Mouse (Mus musculus): ENCODE results near the gene Bbs2. TPM values are rescaled to one million over a fixed set of nuclear protein-coding genes. Genes with fewer than 3 reads are reported as not detected.
"Not testable (repeated sequence)": the region's sequence is repeated elsewhere in the genome, so short reads cannot be mapped to it uniquely, and the experiment has no call there.

Gene Bbs2
- polyA plus RNA-seq, 1 experiment from 2014 or later = 13.3 TPM

GRCm38 (mm10) chr8:94087964-94088363, 10.8 kb downstream of the Bbs2 start:
- WGBS = 87% methylated on average over 9 of the region's 9 CpGs
- Histone ChIP-seq H3K4me1 (no peaks in the 10 kb centered on the region), H3K27me3 (ENCODE audit: low read depth, poor library complexity, severe bottlenecking) (no peaks in the 10 kb centered on the region), H3K9me3 (replicated peaks) (no peaks in the 10 kb centered on the region), H3K36me3 (peaks cover 6% of the 10 kb centered on the region), H3K27ac (no peak overlapping the region), H3K4me3 (no peak overlapping the region)
- no peak for DNase-seq (ENCODE audit: low spot score)

GRCm38 (mm10) chr8:94076461-94077192, 22.1 kb downstream of the Bbs2 start:
- Histone ChIP-seq H3K4me1 (no peaks in the 10 kb centered on the region), H3K4me3 (no peak overlapping the region), H3K36me3 (no peaks in the 10 kb centered on the region), H3K9me3 (replicated peaks) (no peaks in the 10 kb centered on the region), H3K27me3 (ENCODE audit: low read depth, poor library complexity, severe bottlenecking) (no peaks in the 10 kb centered on the region), H3K27ac (no peak overlapping the region)
- no peak for DNase-seq (ENCODE audit: low spot score)
- WGBS = 93% methylated on average over 12 of the region's 12 CpGs

GRCm38 (mm10) chr8:94068793-94069192, 29.9 kb downstream of the Bbs2 start:
- H3K27me3 ChIP-seq (ENCODE audit: low read depth, poor library complexity, severe bottlenecking) = no peaks in the 10 kb centered on the region
- H3K4me1 ChIP-seq = no peaks in the 10 kb centered on the region
- H3K27ac ChIP-seq = no peak overlapping the region
- 93% methylated on average over 7 of the region's 7 CpGs for WGBS
- H3K9me3 ChIP-seq (replicated peaks) = no peaks in the 10 kb centered on the region
- DNase-seq (ENCODE audit: low spot score) = no peak
- H3K4me3 ChIP-seq = no peak overlapping the region
- peaks cover 33% of the 10 kb centered on the region for H3K36me3 ChIP-seq

GRCm38 (mm10) chr8:94066121-94066863, 32.4 kb downstream of the Bbs2 start:
- DNase-seq (ENCODE audit: low spot score) = no peak
- WGBS = 89% methylated on average over 11 of the region's 11 CpGs
- Histone ChIP-seq H3K27ac (no peak overlapping the region), H3K4me1 (no peaks in the 10 kb centered on the region), H3K9me3 (replicated peaks) (no peaks in the 10 kb centered on the region), H3K36me3 (peaks cover 55% of the 10 kb centered on the region), H3K27me3 (ENCODE audit: low read depth, poor library complexity, severe bottlenecking) (no peaks in the 10 kb centered on the region), H3K4me3 (no peak overlapping the region)

GRCm38 (mm10) chr8:94057157-94057854, 41.4 kb downstream of the Bbs2 start:
- peak; percentile 41 for DNase-seq (ENCODE audit: low spot score)
- Histone ChIP-seq H3K36me3 (peaks cover 66% of the 10 kb centered on the region), H3K27ac (no peak overlapping the region), H3K9me3 (replicated peaks) (no peaks in the 10 kb centered on the region), H3K27me3 (ENCODE audit: low read depth, poor library complexity, severe bottlenecking) (no peaks in the 10 kb centered on the region), H3K4me1 (no peaks in the 10 kb centered on the region), H3K4me3 (no peak overlapping the region)
- WGBS = 70% methylated on average over 6 of the region's 6 CpGs

GRCm38 (mm10) chr8:94052696-94053095, 46.0 kb downstream of the Bbs2 start:
- WGBS = 94% methylated on average over 12 of the region's 12 CpGs
- DNase-seq (ENCODE audit: low spot score) = no peak
- Histone ChIP-seq H3K4me3 (no peak overlapping the region), H3K4me1 (no peaks in the 10 kb centered on the region), H3K36me3 (peaks cover 28% of the 10 kb centered on the region), H3K27ac (no peak overlapping the region), H3K27me3 (ENCODE audit: low read depth, poor library complexity, severe bottlenecking) (no peaks in the 10 kb centered on the region), H3K9me3 (replicated peaks) (no peaks in the 10 kb centered on the region)

GRCm38 (mm10) chr8:94047845-94048244, 50.9 kb downstream of the Bbs2 start:
- Histone ChIP-seq H3K36me3 (peaks cover 8% of the 10 kb centered on the region), H3K9me3 (replicated peaks) (no peaks in the 10 kb centered on the region), H3K27ac (no peak overlapping the region), H3K4me3 (no peak overlapping the region), H3K27me3 (ENCODE audit: low read depth, poor library complexity, severe bottlenecking) (no peaks in the 10 kb centered on the region), H3K4me1 (no peaks in the 10 kb centered on the region)
- DNase-seq (ENCODE audit: low spot score) = no peak
- WGBS = 91% methylated on average over 2 of the region's 2 CpGs

- no peak overlapping the region; the same call in 1 of the 2 replicates for H3K27ac ChIP-seq
- peak overlapping the region; percentile 82 for H3K4me3 ChIP-seq
- no peaks in the 10 kb centered on the region for H3K9me3 ChIP-seq (replicated peaks)
- H3K4me1 ChIP-seq = peaks cover 17% of the 10 kb centered on the region
- no peak for DNase-seq (ENCODE audit: low spot score)
- H3K27me3 ChIP-seq (ENCODE audit: low read depth, poor library complexity, severe bottlenecking) = no peaks in the 10 kb centered on the region
- WGBS = 18% methylated on average over 15 of the region's 15 CpGs
- 0 out of 2 replicates have a peak, but pooled peaks cover 10% of the 10 kb centered on the region for H3K36me3 ChIP-seq
These were observed 60.9 kb downstream of the Bbs2 start for GRCm38 (mm10) chr8:94037806-94038205.

GRCm38 (mm10) chr8:94036944-94037524, 61.7 kb downstream of the Bbs2 start, which contains the start of the genes Nudt21 and Ogfod1:
Gene Nudt21, minus strand, starts transcription at chr8:94037031.
Gene Ogfod1, plus strand, starts transcription at chr8:94037198.
- peak; percentile 92 for DNase-seq (ENCODE audit: low spot score)
- Histone ChIP-seq H3K27me3 (ENCODE audit: low read depth, poor library complexity, severe bottlenecking) (no peaks in the 10 kb centered on the region), H3K4me3 (peak within 1 kb of the TSS; percentile 82), H3K4me1 (peaks cover 17% of the 10 kb centered on the region), H3K9me3 (replicated peaks) (no peaks in the 10 kb centered on the region), H3K27ac (peak within 1 kb of the TSS; percentile 84), H3K36me3 (peaks cover 14% of the 10 kb centered on the region; the same call in 1 of the 2 replicates)
- under 1% methylated on average over 41 of the region's 41 CpGs for WGBS

- Histone ChIP-seq H3K27ac (peak overlapping the region; percentile 84), H3K4me1 (peaks cover 17% of the 10 kb centered on the region), H3K36me3 (peaks cover 19% of the 10 kb centered on the region), H3K4me3 (peak overlapping the region; percentile 82)
- under 1% methylated on average over 32 of the region's 32 CpGs for WGBS
- H3K27me3 ChIP-seq (ENCODE audit: low read depth, poor library complexity, severe bottlenecking); H3K9me3 ChIP-seq (replicated peaks): not testable (repeated sequence)
- peak; percentile 80 for DNase-seq (ENCODE audit: low spot score)
These were observed 62.2 kb downstream of the Bbs2 start for GRCm38 (mm10) chr8:94036541-94036940.

- 68% methylated on average over 5 of the region's 5 CpGs for WGBS
- peak overlapping the region; percentile 82 for H3K4me3 ChIP-seq
- no peak for DNase-seq (ENCODE audit: low spot score)
These were observed 63.5 kb downstream of the Bbs2 start for GRCm38 (mm10) chr8:94035200-94035599.

GRCm38 (mm10) chr8:94033601-94034000, 65.1 kb downstream of the Bbs2 start:
- Histone ChIP-seq H3K9me3 (replicated peaks) (no peaks in the 10 kb centered on the region), H3K4me1 (peaks cover 17% of the 10 kb centered on the region), H3K36me3 (peaks cover 38% of the 10 kb centered on the region), H3K4me3 (no peak overlapping the region), H3K27ac (no peak overlapping the region), H3K27me3 (ENCODE audit: low read depth, poor library complexity, severe bottlenecking) (no peaks in the 10 kb centered on the region)
- DNase-seq (ENCODE audit: low spot score) = no peak
- 78% methylated on average over 3 of the region's 3 CpGs for WGBS

More at GRCm38 (mm10) chr8:94035200-94035599, 63.5 kb downstream of the Bbs2 start:
- H3K27me3 ChIP-seq (ENCODE audit: low read depth, poor library complexity, severe bottlenecking) = no peaks in the 10 kb centered on the region
- H3K36me3 ChIP-seq = peaks cover 29% of the 10 kb centered on the region
- H3K27ac ChIP-seq = no peak overlapping the region
- peaks cover 17% of the 10 kb centered on the region for H3K4me1 ChIP-seq
- no peaks in the 10 kb centered on the region for H3K9me3 ChIP-seq (replicated peaks)

All from limb, embryonic 10.5 days (tissue).